Mouse (Mus musculus) midbrain, embryonic 11.5 days (tissue): ENCODE results near the gene Lmf1. TPM values are rescaled to one million over a fixed set of nuclear protein-coding genes. Genes with fewer than 3 reads are reported as not detected.

ENCODE experiments used
- ATAC-seq: fragments of 200-750 bp; cut with Nextera tagmentation; 2 replicates; pipeline ENCODE4 v1.8.0; 2017; ENCODE audit warnings: moderate TSS enrichment, moderate library complexity; ENCODE audit not compliant: low FRiP score
- DNase-seq: peaks from one replicate; pipeline ENCODE4 v3.0.0; 2015; ENCODE audit warnings: low spot score; ENCODE audit errors: missing footprints
- H3K27ac ChIP-seq: fragments of 300-500 bp; sonication (generic); 2 replicates; pipeline ENCODE4 v1.5.1; 2014; ENCODE audit warnings: low read depth, low read length
- H3K27me3 ChIP-seq: fragments of 300-500 bp; sonication (generic); 2 replicates; pipeline ENCODE4 v1.6.1; 2014; ENCODE audit warnings: mild to moderate bottlenecking, low read length, moderate library complexity, mixed read lengths; ENCODE audit not compliant: control insufficient read depth, insufficient read depth
- H3K36me3 ChIP-seq: fragments of 300-500 bp; sonication (generic); 2 replicates; pipeline ENCODE4 v1.6.1; 2014; ENCODE audit warnings: mild to moderate bottlenecking, low read length, moderate library complexity, mixed read lengths; ENCODE audit not compliant: control insufficient read depth, insufficient read depth
- H3K4me1 ChIP-seq: fragments of 300-500 bp; sonication (generic); 2 replicates; pipeline ENCODE4 v1.6.1; 2014; ENCODE audit warnings: low read length; ENCODE audit not compliant: control insufficient read depth, insufficient read depth
- H3K4me2 ChIP-seq: fragments of 300-500 bp; sonication (generic); 2 replicates; pipeline ENCODE4 v1.6.1; 2014; ENCODE audit warnings: mild to moderate bottlenecking, moderate library complexity
- H3K4me3 ChIP-seq: fragments of 300-500 bp; sonication (generic); 2 replicates; pipeline ENCODE4 v1.5.1; 2014; ENCODE audit warnings: low read depth, low read length
- H3K9ac ChIP-seq: fragments of 300-500 bp; sonication (generic); 2 replicates; pipeline ENCODE4 v1.6.1; 2014; ENCODE audit warnings: low read length
- H3K9me3 ChIP-seq: fragments of 300-500 bp; sonication (generic); 2 replicates; pipeline ENCODE4 v1.6.1; 2016; ENCODE audit warnings: low read length; ENCODE audit not compliant: control insufficient read depth
- WGBS: fragments of 180-500 bp; shearing (Covaris S2); extraction: QIAGEN DNeasy Blood & Tissue Kit; methylation state at CpG from one replicate; pipeline ENCODE4 v1.1.7; 2014; 5-methylcytosine and 5-hydroxymethylcytosine counted together
- polyA plus RNA-seq: library from polyadenylated mRNA; unstranded; fragments of >200 nt; fragmentation: Nextera tagmentation; extraction: Ambion mirVana; gene quantifications from 2 replicates; pipeline ENCODE4 v1.2.1, GENCODE M21; 2014

Lmf1 gene
- polyA plus RNA-seq, result 19.2 and 20.6 TPM in 2 replicates

GRCm38 (mm10) chr17:25578920-25579319 lies at the start of gene Lmf1:
Gene Lmf1, plus strand, starts transcription at chr17:25579085.
- peak; percentile 97 for ATAC-seq
- Histone ChIP-seq H3K27me3 (no peaks in the 10 kb centered on the region), H3K4me1 (peaks cover 10% of the 10 kb centered on the region), H3K36me3 (no peaks in the 10 kb centered on the region), H3K9ac (peak within 1 kb of the TSS; percentile 87), H3K9me3 (no peaks in the 10 kb centered on the region), H3K27ac (peak within 1 kb of the TSS; percentile 7; the same call in 1 of the 2 replicates), H3K4me3 (peak within 1 kb of the TSS; percentile 62), H3K4me2 (peak within 1 kb of the TSS; percentile 82)
- WGBS, result under 1% methylated on average over 31 of the region's 31 CpGs
- DNase-seq, result peak; percentile 99

- DNase-seq, result peak; percentile 45
- H3K27ac ChIP-seq, result no peak overlapping the region
- no peak for ATAC-seq
- no peak overlapping the region for H3K9ac ChIP-seq
- no peaks in the 10 kb centered on the region; the same call in 1 of the 2 replicates for H3K27me3 ChIP-seq
- no peaks in the 10 kb centered on the region for H3K36me3 ChIP-seq
- no peaks in the 10 kb centered on the region for H3K9me3 ChIP-seq
- no peak overlapping the region for H3K4me2 ChIP-seq
- H3K4me1 ChIP-seq, result no peaks in the 10 kb centered on the region
- H3K4me3 ChIP-seq, result no peak overlapping the region
- 69% methylated on average over 8 of the region's 8 CpGs for WGBS
These were observed 48.4 kb upstream of the Lmf1 start for GRCm38 (mm10) chr17:25530357-25531022.

GRCm38 (mm10) chr17:25538945-25539875 lies 39.7 kb upstream of the Lmf1 start:
- ATAC-seq, result peak; percentile 74; the same call in 1 of the 2 replicates

GRCm38 (mm10) chr17:25540731-25541130 lies 38.2 kb upstream of the Lmf1 start:
- H3K27me3 ChIP-seq, result no peaks in the 10 kb centered on the region
- ATAC-seq (no peak), DNase-seq (no peak)
- WGBS, result 86% methylated on average over 5 of the region's 5 CpGs
- no peaks in the 10 kb centered on the region for H3K36me3 ChIP-seq
- H3K9me3 ChIP-seq, result no peaks in the 10 kb centered on the region
- no peak overlapping the region for H3K4me3 ChIP-seq
- no peak overlapping the region for H3K9ac ChIP-seq
- H3K4me2 ChIP-seq, result no peak overlapping the region
- H3K27ac ChIP-seq, result no peak overlapping the region
- H3K4me1 ChIP-seq, result peaks cover 14% of the 10 kb centered on the region

More at GRCm38 (mm10) chr17:25538945-25539875, 39.7 kb upstream of the Lmf1 start:
- DNase-seq, result peak; percentile 92
- H3K9me3 ChIP-seq, result no peaks in the 10 kb centered on the region
- peak overlapping the region; percentile 40 for H3K4me2 ChIP-seq
- no peaks in the 10 kb centered on the region for H3K36me3 ChIP-seq
- peak overlapping the region; percentile 59 for H3K9ac ChIP-seq
- H3K4me3 ChIP-seq, result peak overlapping the region; percentile 9; the same call in 1 of the 2 replicates
- H3K4me1 ChIP-seq, result peaks cover 14% of the 10 kb centered on the region
- peak overlapping the region; percentile 52 for H3K27ac ChIP-seq
- 16% methylated on average over 27 of the region's 27 CpGs for WGBS
- no peaks in the 10 kb centered on the region for H3K27me3 ChIP-seq

- no peaks in the 10 kb centered on the region for H3K27me3 ChIP-seq
- ATAC-seq, result no peak
- H3K9ac ChIP-seq, result no peak overlapping the region
- no peaks in the 10 kb centered on the region for H3K9me3 ChIP-seq
- WGBS, result 92% methylated on average over 4 of the region's 4 CpGs
- H3K36me3 ChIP-seq, result no peaks in the 10 kb centered on the region
- no peak overlapping the region for H3K4me2 ChIP-seq
- no peak overlapping the region for H3K27ac ChIP-seq
- no peak for DNase-seq
- no peak overlapping the region for H3K4me3 ChIP-seq
- H3K4me1 ChIP-seq, result peaks cover 14% of the 10 kb centered on the region
These were observed 37.1 kb upstream of the Lmf1 start for GRCm38 (mm10) chr17:25541768-25542167.

- Histone ChIP-seq H3K4me2 (no peak overlapping the region), H3K4me1 (no peaks in the 10 kb centered on the region), H3K9ac (no peak overlapping the region), H3K4me3 (no peak overlapping the region), H3K27me3 (no peaks in the 10 kb centered on the region), H3K27ac (no peak overlapping the region), H3K9me3 (no peaks in the 10 kb centered on the region), H3K36me3 (no peaks in the 10 kb centered on the region)
- ATAC-seq (no peak), DNase-seq (no peak)
- WGBS, result 58% methylated on average over 3 of the region's 3 CpGs
These were observed 31.9 kb upstream of the Lmf1 start for GRCm38 (mm10) chr17:25547026-25547425.

- H3K36me3 ChIP-seq, result no peaks in the 10 kb centered on the region
- no peak for DNase-seq
- H3K4me1 ChIP-seq, result no peaks in the 10 kb centered on the region
- no peak overlapping the region for H3K4me3 ChIP-seq
- no peaks in the 10 kb centered on the region for H3K27me3 ChIP-seq
- no peaks in the 10 kb centered on the region for H3K9me3 ChIP-seq
- 89% methylated on average over 5 of the region's 5 CpGs for WGBS
- no peak overlapping the region for H3K27ac ChIP-seq
- no peak overlapping the region for H3K9ac ChIP-seq
- no peak for ATAC-seq
- H3K4me2 ChIP-seq, result no peak overlapping the region
These were observed 28.9 kb upstream of the Lmf1 start for GRCm38 (mm10) chr17:25550020-25550419.

GRCm38 (mm10) chr17:25551313-25551712 lies 27.6 kb upstream of the Lmf1 start:
- 91% methylated on average over 11 of the region's 11 CpGs for WGBS
- ATAC-seq, result no peak
- no peak for DNase-seq

GRCm38 (mm10) chr17:25555159-25555558 lies 23.7 kb upstream of the Lmf1 start:
- Histone ChIP-seq H3K4me3 (no peak overlapping the region), H3K9me3 (no peaks in the 10 kb centered on the region), H3K4me1 (peaks cover 11% of the 10 kb centered on the region), H3K9ac (no peak overlapping the region), H3K27ac (no peak overlapping the region), H3K4me2 (no peak overlapping the region), H3K36me3 (no peaks in the 10 kb centered on the region), H3K27me3 (no peaks in the 10 kb centered on the region)
- ATAC-seq (no peak), DNase-seq (no peak)
- WGBS, result 62% methylated on average over 3 of the region's 3 CpGs

More at GRCm38 (mm10) chr17:25551313-25551712, 27.6 kb upstream of the Lmf1 start:
- H3K27ac ChIP-seq, result no peak overlapping the region
- no peaks in the 10 kb centered on the region for H3K9me3 ChIP-seq
- no peaks in the 10 kb centered on the region for H3K27me3 ChIP-seq
- H3K4me2 ChIP-seq, result no peak overlapping the region
- no peak overlapping the region for H3K9ac ChIP-seq
- peaks cover 4% of the 10 kb centered on the region for H3K4me1 ChIP-seq
- no peaks in the 10 kb centered on the region for H3K36me3 ChIP-seq
- H3K4me3 ChIP-seq, result no peak overlapping the region
